Mouse (Mus musculus): ENCODE results near the gene Gm47969.

Gm47969 gene

DNA sequence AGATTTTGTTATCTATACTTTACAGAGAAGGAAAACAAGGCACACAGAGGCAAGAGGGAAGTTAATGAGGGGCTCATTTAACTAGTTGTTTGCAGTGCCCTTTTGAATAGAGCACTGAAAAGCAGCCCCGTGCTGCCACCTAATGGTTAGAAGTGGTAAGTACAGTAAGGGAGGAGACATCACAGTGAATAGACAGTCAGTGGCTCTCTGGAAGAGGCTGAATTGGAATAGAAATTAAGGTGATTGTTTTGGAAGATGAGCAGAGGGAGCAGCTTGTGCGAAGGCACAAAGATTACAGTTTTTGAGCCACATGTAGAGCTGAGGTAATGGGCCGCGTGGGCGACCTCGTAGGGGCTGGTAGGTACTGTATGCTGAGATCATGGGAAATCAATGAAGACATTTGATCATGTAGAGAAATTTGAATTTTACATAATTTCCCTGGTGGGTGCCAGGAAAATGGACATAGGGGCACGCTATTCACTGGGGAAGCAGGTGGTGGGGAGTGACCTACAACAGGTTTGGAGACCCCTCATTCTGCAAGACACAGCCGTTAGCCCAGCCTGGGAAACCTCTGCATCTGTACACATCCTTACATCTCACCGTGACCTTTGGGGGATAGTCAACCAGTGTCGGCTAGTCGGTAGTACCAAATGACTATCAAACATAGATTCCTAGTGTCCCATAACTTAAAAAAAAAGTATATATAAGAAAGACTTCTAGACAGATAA, 31.6 kb downstream of the Gm47969 start:
- peak; percentile 34 for DNase-seq

DNA sequence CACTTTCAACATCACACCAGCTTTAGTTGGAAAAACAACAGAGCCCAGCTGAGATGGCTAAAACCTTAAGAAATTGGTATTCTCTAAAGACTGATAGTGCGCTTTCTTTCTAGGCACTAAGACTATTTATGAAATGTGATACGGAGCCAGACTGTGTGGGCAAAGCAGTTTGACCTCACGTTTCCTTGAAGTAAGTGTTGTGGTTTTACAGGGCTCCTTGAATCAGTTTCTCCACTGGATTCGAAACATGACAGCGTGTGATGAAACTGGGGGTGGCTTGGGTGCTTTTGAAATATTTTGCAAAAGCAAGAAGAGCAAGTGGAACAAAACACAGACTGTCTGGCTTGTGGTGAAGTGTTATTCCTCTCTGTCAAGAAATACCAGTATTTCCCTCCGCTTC, 32.3 kb downstream of the Gm47969 start:
- no peak for DNase-seq

DNA sequence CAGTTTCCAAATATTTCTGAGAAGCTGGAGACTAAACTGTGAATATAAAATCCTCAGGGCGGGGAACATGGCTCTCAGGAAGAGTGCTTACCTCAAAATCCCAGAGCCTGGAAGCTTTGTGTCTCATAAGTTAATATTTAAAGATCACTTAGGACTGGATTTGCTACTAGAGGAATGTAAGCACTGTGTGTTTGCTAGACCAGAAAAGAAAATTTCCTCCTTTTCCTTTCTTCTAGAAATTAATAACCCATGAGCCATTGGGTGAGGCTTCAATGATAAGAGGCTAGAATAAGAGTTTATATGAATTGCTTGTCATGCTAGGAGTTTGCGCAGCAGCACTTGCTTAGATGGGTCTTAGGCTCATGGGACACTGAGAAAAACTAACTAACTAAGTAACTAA, 40.1 kb downstream of the Gm47969 start:
- DNase-seq: no peak

DNA sequence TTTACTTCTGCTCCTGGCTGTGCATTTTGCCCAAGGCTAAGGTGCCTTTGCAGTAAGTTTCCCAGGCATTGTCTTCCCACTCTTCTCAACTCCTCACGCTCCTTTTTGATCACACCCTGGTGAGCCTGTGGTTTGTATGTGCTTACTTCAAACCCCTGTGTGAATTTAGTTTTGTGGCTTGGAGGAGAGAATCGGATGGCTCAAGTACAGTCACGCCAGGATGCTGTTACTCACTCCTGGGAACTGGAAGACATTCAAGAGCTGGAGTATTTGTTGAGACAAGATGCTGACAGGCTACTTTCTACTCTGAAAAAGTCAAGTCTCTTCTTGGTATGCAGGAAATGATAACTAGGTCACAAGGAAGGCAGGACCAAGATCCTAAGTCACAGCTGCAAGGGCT, 46.5 kb downstream of the Gm47969 start:
- DNase-seq: no peak

Measured in liver (tissue).